Mouse (Mus musculus) forebrain, embryonic 14.5 days (tissue): ENCODE measurements at regions not wholly inside any gene's neighbourhood (a gene's known extent, or its start where the extent isn't known, plus 50 kb on each side); places are given as distances from the start of the nearest gene placed in this dataset.
A peak's percentile ranks its signal among the peaks of the same experiment; 100 is the strongest.

Experiments used
- ATAC-seq: fragments of 200-750 bp; cut with Nextera tagmentation; 2 replicates; pipeline ENCODE4 v1.8.0; 2017; ENCODE audit warnings: mild to moderate bottlenecking, moderate library complexity
- DNase-seq: peaks from one replicate; pipeline ENCODE4 v3.0.0-alpha.2; 2015; ENCODE audit warnings: low spot score
- H3K27ac ChIP-seq: fragments of 300-500 bp; sonication (generic); 2 replicates; pipeline ENCODE4 v1.5.1; 2014; ENCODE audit warnings: low read depth, mild to moderate bottlenecking, control low read depth, low read length, moderate library complexity
- H3K27me3 ChIP-seq: fragments of 300-500 bp; sonication (generic); replicated peaks from 2 replicates; pipeline ENCODE4 v1.6.1; 2014; ENCODE audit warnings: low read length, control low read depth, mixed read lengths; ENCODE audit not compliant: control insufficient read depth, insufficient read depth
- H3K36me3 ChIP-seq: fragments of 300-500 bp; sonication (generic); 2 replicates; pipeline ENCODE4 v1.6.1; 2014; ENCODE audit warnings: low read length, control low read depth; ENCODE audit not compliant: control insufficient read depth, insufficient read depth
- H3K4me1 ChIP-seq: fragments of 300-500 bp; sonication (generic); 2 replicates; pipeline ENCODE4 v1.6.1; 2014; ENCODE audit warnings: antibody characterized with exemption, low read length, control low read depth; ENCODE audit not compliant: control insufficient read depth, insufficient read depth
- H3K4me2 ChIP-seq: fragments of 300-500 bp; sonication (generic); 2 replicates; pipeline ENCODE4 v1.6.1; 2014; ENCODE audit warnings: mild to moderate bottlenecking, control low read depth, low read length
- H3K4me3 ChIP-seq: fragments of 300-500 bp; sonication (generic); 2 replicates; pipeline ENCODE4 v1.5.1; 2014; ENCODE audit warnings: low read depth, low read length, control low read depth
- H3K9ac ChIP-seq: fragments of 300-500 bp; sonication (generic); 2 replicates; pipeline ENCODE4 v1.6.1; 2014; ENCODE audit warnings: mild to moderate bottlenecking, low read length, control low read depth, moderate library complexity
- H3K9me3 ChIP-seq: fragments of 300-500 bp; sonication (generic); replicated peaks from 2 replicates; pipeline ENCODE4 v1.6.1; 2016; ENCODE audit warnings: low read length, control low read depth, mixed read lengths; ENCODE audit not compliant: control insufficient read depth
- WGBS: fragments of 180-500 bp; shearing (Covaris S2); extraction: QIAGEN DNeasy Blood & Tissue Kit; methylation state at CpG from one replicate; pipeline ENCODE4 v1.1.7; 2014; 5-methylcytosine and 5-hydroxymethylcytosine counted together

GRCm38 (mm10) chr8:25341225-25341624 lies 517.1 kb upstream of the Adam5 start:
- Histone ChIP-seq H3K9me3 (0 out of 2 replicates have a peak, but pooled peaks cover 4% of the 10 kb centered on the region), H3K27me3 (no peaks in the 10 kb centered on the region), H3K9ac (no peak overlapping the region), H3K4me3 (no peak overlapping the region), H3K4me2 (no peak overlapping the region), H3K27ac (no peak overlapping the region), H3K4me1 (no peaks in the 10 kb centered on the region), H3K36me3 (no peaks in the 10 kb centered on the region)
- ATAC-seq = no peak
- 69% methylated on average over 5 of the region's 5 CpGs for WGBS
- no peak for DNase-seq

GRCm38 (mm10) chr8:25340729-25341128 lies 516.6 kb upstream of the Adam5 start:
- Histone ChIP-seq H3K4me2 (no peak overlapping the region), H3K4me3 (no peak overlapping the region), H3K27ac (no peak overlapping the region), H3K27me3 (no peaks in the 10 kb centered on the region), H3K36me3 (no peaks in the 10 kb centered on the region), H3K4me1 (no peaks in the 10 kb centered on the region), H3K9me3 (0 out of 2 replicates have a peak, but pooled peaks cover 4% of the 10 kb centered on the region), H3K9ac (no peak overlapping the region)
- ATAC-seq (no peak), DNase-seq (no peak)
- 91% methylated on average over 2 of the region's 2 CpGs for WGBS

GRCm38 (mm10) chr8:25332120-25332607 lies 508.0 kb upstream of the Adam5 start:
- no peaks in the 10 kb centered on the region for H3K9me3 ChIP-seq
- H3K4me1 ChIP-seq = no peaks in the 10 kb centered on the region
- no peak overlapping the region for H3K4me3 ChIP-seq
- no peak overlapping the region for H3K9ac ChIP-seq
- H3K27ac ChIP-seq = no peak overlapping the region
- no peak for ATAC-seq
- no peaks in the 10 kb centered on the region for H3K27me3 ChIP-seq
- 70% methylated on average over 8 of the region's 8 CpGs for WGBS
- no peak overlapping the region for H3K4me2 ChIP-seq
- no peaks in the 10 kb centered on the region for H3K36me3 ChIP-seq
- DNase-seq = no peak

GRCm38 (mm10) chr8:25331161-25331776 lies 507.1 kb upstream of the Adam5 start:
- no peak overlapping the region for H3K27ac ChIP-seq
- 80% methylated on average over 7 of the region's 7 CpGs for WGBS
- no peaks in the 10 kb centered on the region for H3K27me3 ChIP-seq
- no peaks in the 10 kb centered on the region for H3K36me3 ChIP-seq
- H3K9me3 ChIP-seq = no peaks in the 10 kb centered on the region
- no peak overlapping the region for H3K9ac ChIP-seq
- H3K4me3 ChIP-seq = no peak overlapping the region
- DNase-seq = no peak
- no peaks in the 10 kb centered on the region for H3K4me1 ChIP-seq
- no peak for ATAC-seq
- H3K4me2 ChIP-seq = no peak overlapping the region

GRCm38 (mm10) chr8:25329791-25330190 lies 505.6 kb upstream of the Adam5 start:
- WGBS = 14% methylated on average over 1 of the region's 1 CpGs
- H3K4me3 ChIP-seq = no peak overlapping the region
- H3K4me2 ChIP-seq = no peak overlapping the region
- no peaks in the 10 kb centered on the region for H3K9me3 ChIP-seq
- no peak for DNase-seq
- no peaks in the 10 kb centered on the region for H3K36me3 ChIP-seq
- H3K27me3 ChIP-seq = no peaks in the 10 kb centered on the region
- H3K27ac ChIP-seq = no peak overlapping the region
- no peaks in the 10 kb centered on the region for H3K4me1 ChIP-seq
- no peak for ATAC-seq
- no peak overlapping the region for H3K9ac ChIP-seq

- Histone ChIP-seq H3K9ac (no peak overlapping the region), H3K4me3 (no peak overlapping the region), H3K27me3 (no peaks in the 10 kb centered on the region), H3K4me2 (no peak overlapping the region), H3K4me1 (no peaks in the 10 kb centered on the region), H3K27ac (no peak overlapping the region), H3K9me3 (no peaks in the 10 kb centered on the region), H3K36me3 (no peaks in the 10 kb centered on the region)
- ATAC-seq = no peak
- WGBS = 74% methylated on average over 3 of the region's 3 CpGs
- no peak for DNase-seq
These were observed 504.1 kb upstream of the Adam5 start for GRCm38 (mm10) chr8:25328318-25328717.

- Histone ChIP-seq H3K27ac (no peak overlapping the region), H3K4me3 (no peak overlapping the region), H3K9me3 (no peaks in the 10 kb centered on the region), H3K4me2 (no peak overlapping the region), H3K27me3 (no peaks in the 10 kb centered on the region), H3K36me3 (no peaks in the 10 kb centered on the region), H3K9ac (no peak overlapping the region), H3K4me1 (no peaks in the 10 kb centered on the region)
- 86% methylated on average over 6 of the region's 6 CpGs for WGBS
- no peak for ATAC-seq
- DNase-seq = no peak
These were observed 502.8 kb upstream of the Adam5 start for GRCm38 (mm10) chr8:25326930-25327329.

GRCm38 (mm10) chr8:25326257-25326656 lies 502.1 kb upstream of the Adam5 start:
- peak; percentile 37 for DNase-seq

GRCm38 (mm10) chr8:25324731-25325130 lies 500.6 kb upstream of the Adam5 start:
- no peaks in the 10 kb centered on the region for H3K4me1 ChIP-seq
- H3K4me2 ChIP-seq = no peak overlapping the region
- H3K27me3 ChIP-seq = no peaks in the 10 kb centered on the region
- no peaks in the 10 kb centered on the region for H3K9me3 ChIP-seq
- ATAC-seq (no peak), DNase-seq (no peak)
- no peak overlapping the region for H3K27ac ChIP-seq
- no peaks in the 10 kb centered on the region for H3K36me3 ChIP-seq
- H3K9ac ChIP-seq = no peak overlapping the region
- no peak overlapping the region for H3K4me3 ChIP-seq
- 89% methylated on average over 9 of the region's 9 CpGs for WGBS

More at GRCm38 (mm10) chr8:25326257-25326656, 502.1 kb upstream of the Adam5 start:
- no peaks in the 10 kb centered on the region for H3K4me1 ChIP-seq
- no peak overlapping the region for H3K4me2 ChIP-seq
- no peak overlapping the region for H3K9ac ChIP-seq
- H3K27me3 ChIP-seq = no peaks in the 10 kb centered on the region
- no peaks in the 10 kb centered on the region for H3K36me3 ChIP-seq
- H3K4me3 ChIP-seq = no peak overlapping the region
- H3K9me3 ChIP-seq = no peaks in the 10 kb centered on the region
- ATAC-seq = no peak
- no peak overlapping the region for H3K27ac ChIP-seq
- WGBS = 66% methylated on average over 12 of the region's 12 CpGs
